Comparison of ENCODE assay signal across 20 mouse cellular contexts in genomic region chr1:128077788-128078187, GRCm38 (mm10). TPM values are rescaled to one million over a fixed set of nuclear protein-coding genes. Genes with fewer than 3 reads are reported as not detected.
DNase-seq lines count a peak whose midpoint lies in the region; TF ChIP-seq lines count a peak whose summit lies in the region.
"Had no signal": no experiment of that assay in that cellular context is flagged by ENCODE, and none has a peak within 500 bp of the region (broad histone marks: within the 10 kb centered on the region; RNA-seq: fewer than 3 reads in every experiment).

No protein-coding gene starts in this region.

- peak in 1 of 2 experiments; percentile 66 for DNase-seq in layer of hippocampus, adult 2 months (ENCODE audit: low spot score in 2 of 2)
- no peak for DNase-seq in layer of hippocampus, adult 8-10 months (ENCODE audit: low spot score in 2 of 2)
- DNase-seq in left cerebral cortex, adult 11 months (ENCODE audit: low spot score): peak; percentile 65
- DNase-seq in left cerebral cortex, postnatal 36 days (ENCODE audit: low spot score in 2 of 2): no peak
- peak; percentile 39 for DNase-seq in right cerebral cortex, adult 18-20 months
- no peak for DNase-seq in right cerebral cortex, adult 2 months (ENCODE audit: low spot score in 2 of 2)
- DNase-seq in telencephalon, adult 2 months (ENCODE audit: low read depth, low spot score): peak; percentile 87
- no peak for DNase-seq in thymus, adult 18-20 months
- DNase-seq: adrenal gland, adult 2 months; adrenal gland, postnatal 10 days; adrenal gland, postnatal 25 days; cerebellum, adult 11-12 months; cerebellum, adult 2 months; cerebellum, adult 9-10 months; cerebellum, postnatal 10 days; cerebellum, postnatal 25 days had no signal

- TF ChIP-seq CTCF in layer of hippocampus, adult 2 months (conservative IDR thresholded peaks at IDR 0.05): no peak

- H3K27ac ChIP-seq in layer of hippocampus, adult 2 months: peak overlapping the region; percentile 83
- H3K27ac ChIP-seq: embryonic facial prominence, embryonic 10.5 days; embryonic facial prominence, embryonic 12.5 days; forebrain, embryonic 13.5 days; forebrain, embryonic 15.5 days had no signal

- H3K4me3 ChIP-seq in layer of hippocampus, adult 2 months: no peak overlapping the region
- H3K4me3 ChIP-seq: embryonic facial prominence, embryonic 10.5 days; embryonic facial prominence, embryonic 12.5 days; forebrain, embryonic 13.5 days; forebrain, embryonic 15.5 days had no signal

- intact Hi-C loops in left cerebral cortex, postnatal 36 days (cut with DNase I): loop anchor here (2.0 kb wide), 1 partner anchor 45 kb away; no protein-coding TSS in a partner anchor

RNA-seq across cellular contexts. Expression of gene Zranb3, which starts 25.1 kb away (rescaled TPM):
- 1 to 10 TPM; 6.6 to 7.2 TPM for total RNA-seq in layer of hippocampus, adult 2 months (2021)
- 1 to 10 TPM; 6.4 to 8.0 (median 6.8) TPM for total RNA-seq in layer of hippocampus, adult 8-10 months (2022)
- total RNA-seq in left cerebral cortex, postnatal 36 days (2021): 1 to 10 TPM; 6.9 to 7.6 TPM

RNA-seq across cellular contexts. Expression of gene R3hdm1, which starts 25.3 kb away (rescaled TPM):
- 100 to 1,000 TPM; 239 to 263 TPM for total RNA-seq in layer of hippocampus, adult 2 months (2021)
- 100 to 1,000 TPM; 185 to 286 (median 235) TPM for total RNA-seq in layer of hippocampus, adult 8-10 months (2022)
- 100 to 1,000 TPM; 419 to 573 TPM for total RNA-seq in left cerebral cortex, postnatal 36 days (2021)

Comparison
In these comparisons a context has a peak if more than half of its experiments do, and no peak if none do; other contexts are left out.
1. DNase-seq: peak in left cerebral cortex, adult 11 months (single experiment), right cerebral cortex, adult 18-20 months (single experiment) and telencephalon, adult 2 months (single experiment); none in layer of hippocampus, adult 8-10 months (0 of 2), left cerebral cortex, postnatal 36 days (0 of 2), right cerebral cortex, adult 2 months (0 of 2) and thymus, adult 18-20 months (0 of 2).